ENCODE assay signal across 35 mouse cellular contexts in the genomic region with DNA sequence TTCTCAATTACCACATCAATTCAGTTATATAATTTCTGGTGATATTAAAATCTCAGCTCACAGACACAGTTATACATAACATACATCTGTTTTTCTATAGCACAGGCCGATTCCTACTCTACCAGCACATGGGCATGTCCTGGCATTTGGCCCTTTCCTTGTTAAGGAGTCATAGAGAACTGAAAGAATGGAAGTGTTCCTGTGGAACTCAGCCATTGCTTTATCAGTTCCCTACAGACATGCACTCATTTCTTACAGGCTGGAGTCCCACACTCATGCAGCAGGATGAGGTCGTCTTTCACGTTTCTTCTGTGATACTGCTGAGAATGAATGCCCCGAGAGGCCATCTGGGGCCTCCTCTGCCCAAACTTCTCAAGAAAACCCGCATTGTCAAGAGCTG. TPM values are rescaled to one million over a fixed set of nuclear protein-coding genes. Genes with fewer than 3 reads are reported as not detected.
"Had no signal": no experiment of that assay in that cellular context is flagged by ENCODE, and none has a peak within 500 bp of the region (broad histone marks: within the 10 kb centered on the region; RNA-seq: fewer than 3 reads in every experiment).

No protein-coding gene starts in this region.

- ATAC-seq: hindbrain, postnatal 0 days; intestine, embryonic 16.5 days had no signal

- DNase-seq: gastrocnemius, postnatal 14 days; gastrocnemius, postnatal 36 days; heart, adult 18-20 months; heart, postnatal 14 days; heart, postnatal 36 days; kidney, adult 18-20 months; kidney, adult 8-10 months; kidney, postnatal 10 days; kidney, postnatal 25 days; kidney, postnatal 4 days; liver; liver, embryonic 13.5 days had no signal

- H3K9me3 ChIP-seq: heart, embryonic 13.5 days; heart, embryonic 15.5 days; hindbrain, embryonic 13.5 days; hindbrain, embryonic 15.5 days; limb, embryonic 10.5 days; limb, embryonic 12.5 days; liver, embryonic 13.5 days had no signal

- H3K9ac ChIP-seq: heart, embryonic 13.5 days; heart, embryonic 15.5 days; hindbrain, embryonic 13.5 days; hindbrain, embryonic 15.5 days; limb, embryonic 12.5 days; liver, embryonic 13.5 days had no signal

- H3K4me2 ChIP-seq: heart, embryonic 11.5 days; heart, embryonic 13.5 days; heart, embryonic 15.5 days; hindbrain, embryonic 13.5 days; hindbrain, embryonic 15.5 days; limb, embryonic 12.5 days; liver, embryonic 11.5 days; liver, embryonic 13.5 days had no signal

- H3K36me3 ChIP-seq: heart, embryonic 13.5 days; heart, embryonic 15.5 days; hindbrain, embryonic 13.5 days; hindbrain, embryonic 15.5 days; limb, embryonic 10.5 days; limb, embryonic 12.5 days; liver, embryonic 13.5 days had no signal

- H3K4me1 ChIP-seq: hindbrain, embryonic 13.5 days; hindbrain, embryonic 15.5 days; limb, embryonic 10.5 days; limb, embryonic 12.5 days; liver, embryonic 13.5 days had no signal

- H3K27me3 ChIP-seq: heart, embryonic 13.5 days; heart, embryonic 15.5 days; hindbrain, embryonic 13.5 days; hindbrain, embryonic 15.5 days; limb, embryonic 12.5 days; liver, embryonic 13.5 days had no signal

- H3K27ac ChIP-seq: heart, embryonic 13.5 days; heart, embryonic 15.5 days; hindbrain, embryonic 13.5 days; hindbrain, embryonic 15.5 days; hindbrain, postnatal 0 days; layer of hippocampus, adult 2 months; left cerebral cortex, adult 2 months; limb, embryonic 10.5 days; limb, embryonic 12.5 days; liver, embryonic 13.5 days had no signal

- H3K4me3 ChIP-seq: heart, embryonic 13.5 days; heart, embryonic 15.5 days; hindbrain, embryonic 13.5 days; hindbrain, embryonic 15.5 days; layer of hippocampus, adult 2 months; left cerebral cortex, adult 2 months; limb, embryonic 10.5 days; limb, embryonic 12.5 days; liver, embryonic 13.5 days had no signal

RNA-seq across cellular contexts. Expression of a gene that starts 33.6 kb away (rescaled TPM):
- total RNA-seq: gastrocnemius, adult 8-10 months; hematopoietic stem cell, adult 5-6 weeks; hindbrain, postnatal 0 days; layer of hippocampus, adult 2 months; left cerebral cortex, postnatal 36 days had no signal
- polyA plus RNA-seq: hindbrain, embryonic 13.5 days had no signal

RNA-seq across cellular contexts. Expression of a gene that starts 46.2 kb away (rescaled TPM):
- total RNA-seq: gastrocnemius, adult 18-20 months; gastrocnemius, adult 8-10 months; gastrocnemius, postnatal 14 days; gastrocnemius, postnatal 36 days; heart, adult 18-20 months; heart, postnatal 14 days; heart, postnatal 36 days; hindbrain, postnatal 0 days; layer of hippocampus, adult 2 months; layer of hippocampus, postnatal 10 days; layer of hippocampus, postnatal 25 days; left cerebral cortex, adult 2 months; left cerebral cortex, postnatal 14 days; left cerebral cortex, postnatal 36 days had no signal
- polyA plus RNA-seq: heart, embryonic 11.5 days; heart, embryonic 13.5 days; heart, embryonic 15.5 days; heart, postnatal 0 days; hindbrain, embryonic 11.5 days; hindbrain, embryonic 13.5 days; hindbrain, embryonic 15.5 days; intestine, embryonic 14.5 days; intestine, embryonic 16.5 days; kidney, embryonic 14.5 days; limb, embryonic 10.5 days; limb, embryonic 12.5 days; liver, embryonic 13.5 days had no signal
